Mouse (Mus musculus) kidney, adult 2 months (tissue): ENCODE data around the gene Slco2b1.

ENCODE experiments used
- CTCF ChIP-seq: fragments of 200-500 bp; conservative IDR thresholded peaks from 2 replicates; pipeline ENCODE4 v1.5.1; 2011; ENCODE audit warnings: low read depth, mild to moderate bottlenecking, control low read depth, low read length, moderate library complexity, mixed read lengths; ENCODE audit not compliant: insufficient read depth, insufficient read length
- POLR2A ChIP-seq: fragments of 200-500 bp; IDR thresholded peaks from one replicate; pipeline ENCODE4 v1.6.1; 2011; ENCODE audit warnings: low read depth, low read length, control low read depth

DNA sequence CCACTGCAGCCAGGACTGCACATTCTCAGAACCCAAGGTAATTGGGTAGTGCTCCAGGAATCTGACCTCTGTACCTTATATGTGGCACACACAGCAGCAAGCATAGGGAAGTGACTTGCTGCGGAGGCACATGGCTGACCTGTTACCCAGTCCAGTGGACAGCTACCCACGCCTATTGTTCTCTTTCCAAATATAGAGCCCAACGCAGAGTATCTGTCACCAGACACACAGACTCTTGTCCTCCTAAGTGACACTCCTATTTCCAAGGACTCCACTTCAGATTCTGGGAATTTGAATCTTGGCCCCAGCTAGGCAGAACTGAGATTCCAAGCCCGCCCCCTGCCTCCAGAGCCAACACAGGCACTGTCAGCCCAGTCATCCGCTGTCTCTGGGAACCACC, 30.4 kb downstream of the Slco2b1 start:
- TF ChIP-seq CTCF: no peak
- no peak for TF ChIP-seq POLR2A
